Mouse (Mus musculus) stomach, embryonic 16.5 days (tissue): ENCODE measurements around the gene Tmod3. TPM values are rescaled to one million over a fixed set of nuclear protein-coding genes. Genes with fewer than 3 reads are reported as not detected.
A peak's percentile ranks its signal among the peaks of the same experiment; 100 is the strongest.

Experiments used
- ATAC-seq: fragments of 200-750 bp; cut with Nextera tagmentation; 2 replicates; pipeline ENCODE4 v1.8.0; 2017; ENCODE audit warnings: moderate number of reproducible peaks, moderate TSS enrichment; ENCODE audit not compliant: insufficient read depth, low FRiP score
- H3K27ac ChIP-seq: fragments of 300-500 bp; sonication (generic); 2 replicates; pipeline ENCODE4 v1.5.1; 2014; ENCODE audit warnings: low read length
- H3K27me3 ChIP-seq: fragments of 300-500 bp; sonication (generic); 2 replicates; pipeline ENCODE4 v1.6.1; 2014; ENCODE audit warnings: low read length, control low read depth, mixed read lengths; ENCODE audit not compliant: control insufficient read depth, insufficient read depth
- H3K36me3 ChIP-seq: fragments of 300-500 bp; sonication (generic); 2 replicates; pipeline ENCODE4 v1.6.1; 2014; ENCODE audit warnings: low read length; ENCODE audit not compliant: control insufficient read depth, insufficient read depth
- H3K4me1 ChIP-seq: fragments of 300-500 bp; sonication (generic); 2 replicates; pipeline ENCODE4 v1.6.1; 2014; ENCODE audit warnings: low read length, control low read depth, mixed read lengths; ENCODE audit not compliant: control insufficient read depth, insufficient read depth
- H3K4me2 ChIP-seq: fragments of 300-500 bp; sonication (generic); 2 replicates; pipeline ENCODE4 v1.6.1; 2014; ENCODE audit warnings: low read depth, low read length, mixed read lengths
- H3K4me3 ChIP-seq: fragments of 300-500 bp; sonication (generic); replicated peaks from 2 replicates; pipeline ENCODE4 v1.5.1; 2014; ENCODE audit warnings: mild to moderate bottlenecking, low read length
- H3K9ac ChIP-seq: fragments of 300-500 bp; sonication (generic); 2 replicates; pipeline ENCODE4 v1.6.1; 2014; ENCODE audit warnings: low read length
- H3K9me3 ChIP-seq: fragments of 300-500 bp; sonication (generic); replicated peaks from 2 replicates; pipeline ENCODE4 v1.6.1; 2016; ENCODE audit warnings: low read length, control low read depth; ENCODE audit not compliant: control insufficient read depth
- WGBS: fragments of 180-500 bp; shearing (Covaris S2); extraction: QIAGEN DNeasy Blood & Tissue Kit; methylation state at CpG from one replicate; pipeline ENCODE4 v1.1.7; 2014; 5-methylcytosine and 5-hydroxymethylcytosine counted together
- polyA plus RNA-seq: library from polyadenylated mRNA; unstranded; fragments of >200 nt; fragmentation: Nextera tagmentation; extraction: Ambion mirVana; gene quantifications from 2 replicates; pipeline ENCODE4 v1.2.1, GENCODE M21; 2015

The Tmod3 gene
- polyA plus RNA-seq, 1 experiment from 2014 or later = 159 TPM

DNA sequence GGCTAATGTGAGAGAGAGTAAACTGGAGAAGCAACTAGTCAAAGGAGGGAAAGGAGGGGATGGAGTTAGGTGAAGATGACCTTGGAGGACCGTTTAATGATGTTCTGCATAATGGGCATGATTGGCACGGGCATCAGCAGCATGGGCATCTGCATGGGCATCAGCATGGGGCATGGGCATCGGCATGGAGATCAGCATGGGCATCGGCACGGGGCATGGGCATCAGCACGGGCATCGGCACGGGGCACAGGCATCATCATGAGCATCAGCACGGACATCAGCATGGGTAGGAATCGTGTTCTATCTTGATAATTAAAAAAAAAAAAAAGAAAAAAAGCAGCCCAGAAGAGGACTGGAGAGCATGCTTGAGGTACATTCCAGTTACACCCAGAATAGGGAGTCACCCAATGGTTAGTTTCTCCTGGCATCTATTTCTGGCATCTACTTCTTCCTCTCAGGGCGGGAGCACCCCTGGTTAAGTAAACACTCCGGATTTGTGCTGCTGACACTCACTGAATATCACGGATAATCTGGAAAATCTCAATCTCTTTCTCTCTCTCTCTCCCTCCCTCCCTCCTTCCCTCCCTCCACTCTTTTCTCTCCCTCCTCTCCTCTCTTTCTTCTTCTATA, 1.7 kb upstream of the Tmod3 start:
- Histone ChIP-seq H3K9me3 (no peaks in the 10 kb centered on the region), H3K36me3 (no peaks in the 10 kb centered on the region), H3K27ac (no peak overlapping the region), H3K4me2 (no peak overlapping the region), H3K4me1 (peaks cover 20% of the 10 kb centered on the region), H3K4me3 (no peak overlapping the region), H3K27me3 (no peaks in the 10 kb centered on the region), H3K9ac (no peak overlapping the region)
- 75% methylated on average over 13 of the region's 13 CpGs for WGBS
- no peak for ATAC-seq

DNA sequence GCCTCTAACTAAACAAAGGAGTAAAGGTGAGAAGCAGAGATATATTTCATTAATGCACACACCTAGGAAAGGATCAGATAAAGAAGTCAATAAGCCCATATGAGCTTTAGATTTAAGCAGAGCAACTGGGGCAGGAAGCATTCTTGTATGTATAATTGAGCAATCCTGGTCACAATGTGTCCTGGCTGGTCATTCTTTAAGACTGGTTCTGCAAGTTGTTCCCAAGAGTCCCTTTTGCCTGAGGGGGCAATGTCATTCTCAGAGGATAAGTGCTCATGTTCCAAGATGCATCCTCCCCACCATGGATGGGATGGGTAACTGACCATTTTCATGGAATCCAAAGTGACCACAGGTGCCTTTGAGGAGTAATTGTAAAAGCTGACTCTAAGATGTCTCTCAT, 896 bp upstream of the Tmod3 start:
- Histone ChIP-seq H3K4me1 (peaks cover 20% of the 10 kb centered on the region), H3K27me3 (no peaks in the 10 kb centered on the region), H3K9ac (no peak overlapping the region), H3K27ac (no peak overlapping the region; the same call in 1 of the 2 replicates), H3K4me2 (no peak overlapping the region), H3K9me3 (no peaks in the 10 kb centered on the region), H3K36me3 (no peaks in the 10 kb centered on the region), H3K4me3 (no peak overlapping the region)
- no peak for ATAC-seq

DNA sequence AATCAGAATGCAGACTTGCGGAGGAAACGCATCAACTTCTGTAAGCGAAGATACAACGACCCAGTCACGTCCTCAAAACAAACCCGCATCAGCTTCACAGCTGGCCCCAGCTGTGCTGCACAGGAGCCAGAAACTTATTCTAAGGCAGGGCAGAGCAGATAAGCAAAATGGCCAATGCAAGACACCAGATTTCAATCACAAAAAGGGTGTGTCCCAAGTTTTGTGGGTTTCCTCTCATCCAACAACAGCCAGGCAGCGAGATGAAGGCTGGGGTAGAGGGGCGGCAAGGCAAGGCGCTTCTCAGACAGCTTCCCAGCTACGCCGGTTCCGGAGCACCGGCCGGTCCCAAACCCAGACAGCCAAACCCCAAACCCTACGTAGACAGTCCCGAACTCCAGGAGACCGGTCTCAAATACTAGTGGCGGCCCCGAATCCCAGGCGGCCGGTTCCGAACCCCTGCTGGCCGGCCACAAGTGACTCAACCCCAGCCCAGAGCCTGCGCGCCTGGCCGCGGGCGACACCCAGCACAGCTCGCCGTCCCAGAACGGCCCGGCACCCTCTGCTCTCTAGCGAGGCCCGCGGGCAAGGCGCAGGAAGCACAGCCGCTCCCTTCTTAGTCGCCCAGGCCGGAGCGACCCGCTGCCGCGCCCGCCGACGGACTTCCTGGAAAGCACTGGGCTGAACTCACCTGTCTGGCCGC, 495 bp downstream of the Tmod3 start:
- peak; percentile 87 for ATAC-seq
- Histone ChIP-seq H3K4me2 (peak overlapping the region; percentile 69), H3K4me3 (peak overlapping the region; percentile 89), H3K27ac (peak overlapping the region; percentile 97), H3K27me3 (no peaks in the 10 kb centered on the region), H3K9me3 (no peaks in the 10 kb centered on the region), H3K36me3 (no peaks in the 10 kb centered on the region), H3K4me1 (peaks cover 20% of the 10 kb centered on the region), H3K9ac (peak overlapping the region; percentile 88)
- WGBS = under 1% methylated on average over 47 of the region's 47 CpGs

GRCm38 (mm10) chr9:75558360-75558759, 1.1 kb downstream of the Tmod3 start:
- Histone ChIP-seq H3K4me1 (peaks cover 22% of the 10 kb centered on the region), H3K4me3 (peak overlapping the region; percentile 89), H3K27me3 (no peaks in the 10 kb centered on the region), H3K27ac (peak overlapping the region; percentile 97), H3K9ac (peak overlapping the region; percentile 88), H3K4me2 (peak overlapping the region; percentile 69), H3K9me3 (no peaks in the 10 kb centered on the region), H3K36me3 (no peaks in the 10 kb centered on the region)
- whole genome bisulfite sequencing = 16% methylated on average over 3 of the region's 3 CpGs
- no peak for ATAC-seq

- H3K4me1 ChIP-seq = peaks cover 23% of the 10 kb centered on the region
- H3K4me3 ChIP-seq = no peak overlapping the region
- H3K36me3 ChIP-seq = 0 out of 2 replicates have a peak, but pooled peaks cover 3% of the 10 kb centered on the region
- 68% methylated on average over 4 of the region's 4 CpGs for WGBS
- H3K9me3 ChIP-seq = no peaks in the 10 kb centered on the region
- no peak overlapping the region for H3K27ac ChIP-seq
- H3K4me2 ChIP-seq = no peak overlapping the region
- no peaks in the 10 kb centered on the region for H3K27me3 ChIP-seq
- no peak for ATAC-seq
- no peak overlapping the region for H3K9ac ChIP-seq
Measured at GRCm38 (mm10) chr9:75553719-75554118, 5.7 kb downstream of the Tmod3 start.

GRCm38 (mm10) chr9:75551342-75551741, 8.1 kb downstream of the Tmod3 start:
- no peak overlapping the region for H3K4me3 ChIP-seq
- ATAC-seq = no peak
- H3K9me3 ChIP-seq = no peaks in the 10 kb centered on the region
- WGBS = 44% methylated on average over 5 of the region's 5 CpGs
- no peak overlapping the region for H3K4me2 ChIP-seq
- 0 out of 2 replicates have a peak, but pooled peaks cover 3% of the 10 kb centered on the region for H3K36me3 ChIP-seq
- H3K4me1 ChIP-seq = peaks cover 9% of the 10 kb centered on the region; the same call in 1 of the 2 replicates
- H3K9ac ChIP-seq = no peak overlapping the region
- no peaks in the 10 kb centered on the region for H3K27me3 ChIP-seq
- H3K27ac ChIP-seq = no peak overlapping the region

- WGBS = 61% methylated on average over 8 of the region's 8 CpGs
- H3K27ac ChIP-seq = no peak overlapping the region
- no peaks in the 10 kb centered on the region for H3K9me3 ChIP-seq
- H3K36me3 ChIP-seq = 0 out of 2 replicates have a peak, but pooled peaks cover 3% of the 10 kb centered on the region
- no peaks in the 10 kb centered on the region for H3K27me3 ChIP-seq
- H3K4me3 ChIP-seq = no peak overlapping the region
- ATAC-seq = no peak
- no peak overlapping the region for H3K9ac ChIP-seq
- H3K4me2 ChIP-seq = no peak overlapping the region
- H3K4me1 ChIP-seq = peaks cover 14% of the 10 kb centered on the region
Measured at GRCm38 (mm10) chr9:75549010-75549409, 10.4 kb downstream of the Tmod3 start.

- H3K4me3 ChIP-seq = no peak overlapping the region
- H3K27me3 ChIP-seq = no peaks in the 10 kb centered on the region
- H3K4me1 ChIP-seq = peaks cover 18% of the 10 kb centered on the region
- no peak overlapping the region for H3K9ac ChIP-seq
- H3K9me3 ChIP-seq = no peaks in the 10 kb centered on the region
- no peak overlapping the region for H3K4me2 ChIP-seq
- H3K27ac ChIP-seq = peak overlapping the region; percentile 17; the same call in 1 of the 2 replicates
- H3K36me3 ChIP-seq = 0 out of 2 replicates have a peak, but pooled peaks cover 3% of the 10 kb centered on the region
- ATAC-seq = no peak; the same call in 1 of the 2 replicates
- WGBS = 66% methylated on average over 12 of the region's 12 CpGs
Measured at GRCm38 (mm10) chr9:75546885-75547553, 12.4 kb downstream of the Tmod3 start.

DNA sequence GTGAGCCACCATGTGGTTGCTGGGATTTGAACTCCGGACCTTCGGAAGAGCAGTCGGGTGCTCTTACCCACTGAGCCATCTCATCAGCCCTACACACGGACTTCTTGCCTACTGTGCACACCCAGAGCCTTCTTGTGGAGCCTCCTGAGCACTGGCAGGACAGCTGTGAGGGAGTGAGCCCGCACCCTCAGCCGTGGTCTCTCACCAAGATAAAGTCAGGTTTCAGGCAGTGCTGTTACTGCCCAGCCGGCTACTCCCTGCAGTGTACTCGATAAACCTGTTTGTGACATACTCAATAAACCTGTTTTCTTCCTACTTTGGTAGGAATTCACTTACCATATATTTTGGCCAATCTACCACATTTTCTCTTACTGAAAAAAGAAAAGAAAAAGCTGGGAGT, 13.9 kb downstream of the Tmod3 start:
- Histone ChIP-seq H3K36me3 (0 out of 2 replicates have a peak, but pooled peaks cover 2% of the 10 kb centered on the region), H3K4me3 (no peak overlapping the region), H3K4me2 (no peak overlapping the region), H3K27ac (peak overlapping the region; percentile 57), H3K9me3 (no peaks in the 10 kb centered on the region), H3K9ac (no peak overlapping the region), H3K4me1 (peaks cover 24% of the 10 kb centered on the region), H3K27me3 (no peaks in the 10 kb centered on the region)
- ATAC-seq = peak; percentile 67; the same call in 1 of the 2 replicates
- 73% methylated on average over 8 of the region's 8 CpGs for WGBS
